In genomic region chr2:72029081-72029480, GRCm38 (mm10) we compare ENCODE assay signal across 10 mouse cellular contexts.
"Had no signal": no experiment of that assay in that cellular context is flagged by ENCODE, and none has a peak within 500 bp of the region (broad histone marks: within the 10 kb centered on the region; RNA-seq: fewer than 3 reads in every experiment).

No protein-coding gene starts in this region.

- ATAC-seq: liver, postnatal 0 days; lung, postnatal 0 days had no signal

- DNase-seq: kidney, postnatal 10 days; kidney, postnatal 36 days; layer of hippocampus, postnatal 36 days; left cerebral cortex, postnatal 4 days; liver, postnatal 0 days; lung, embryonic 14.5 days; midbrain, embryonic 14.5 days; thymus, adult 18-20 months; thymus, postnatal 36 days had no signal
